Mouse (Mus musculus): ENCODE measurements around the gene Hivep3.

- TF ChIP-seq UBTF (IDR thresholded peaks at IDR 0.05; ENCODE audit: low read depth, low read length) (no peak), USF1 (IDR thresholded peaks at IDR 0.05; ENCODE audit: low read depth, low read length) (no peak), POLR2AphosphoS2 (IDR thresholded peaks at IDR 0.05; ENCODE audit: low read depth, low read length) (no peak), SMC3 (IDR thresholded peaks at IDR 0.05; ENCODE audit: low read depth, low read length) (no peak), CHD2 (IDR thresholded peaks at IDR 0.05; ENCODE audit: low read length) (no peak), ZNF384 (IDR thresholded peaks at IDR 0.05; ENCODE audit: low read depth, low read length) (no peak), SIN3A (IDR thresholded peaks at IDR 0.05; ENCODE audit: low read length) (no peak), CTCF (conservative IDR thresholded peaks at IDR 0.05 in 1 of 2, IDR thresholded peaks at IDR 0.05 in 1 of 2; ENCODE audit: low read depth in 2 of 2, low read length in 2 of 2) (no peak), ETS1 (conservative IDR thresholded peaks at IDR 0.05; ENCODE audit: low read depth, low read length) (no peak), POLR2A (IDR thresholded peaks at IDR 0.05; ENCODE audit: low read depth, low read length) (no peak), ZC3H11A (IDR thresholded peaks at IDR 0.05; ENCODE audit: low read depth, low read length) (no peak), TCF12 (IDR thresholded peaks at IDR 0.05; ENCODE audit: low read depth, low read length) (no peak), NELFE (IDR thresholded peaks at IDR 0.05; ENCODE audit: low read depth, low read length) (no peak), RAD21 (IDR thresholded peaks at IDR 0.05; ENCODE audit: low read depth, low read length) (no peak)
These were observed 257.3 kb downstream of the Hivep3 start for GRCm38 (mm10) chr4:119990841-119991240.
